Mouse (Mus musculus) intestine, embryonic 14.5 days (tissue): ENCODE results near the gene Zfp820. TPM values are rescaled to one million over a fixed set of nuclear protein-coding genes. Genes with fewer than 3 reads are reported as not detected.
"Not testable (repeated sequence)": the region's sequence is repeated elsewhere in the genome, so short reads cannot be mapped to it uniquely, and the experiment has no call there.

Experiments
- ATAC-seq: fragments of 200-750 bp; cut with Nextera tagmentation; replicated peaks from 2 replicates; pipeline ENCODE4 v1.8.0; 2017; ENCODE audit warnings: low read depth, moderate number of reproducible peaks, moderate TSS enrichment, moderate library complexity; ENCODE audit not compliant: low FRiP score, low TSS enrichment
- DNase-seq: peaks from one replicate; pipeline ENCODE4 v3.0.0-alpha.2; 2018; ENCODE audit warnings: low spot score
- H3K27ac ChIP-seq: fragments of 300-500 bp; sonication (generic); 2 replicates; pipeline ENCODE4 v1.5.1; 2014; ENCODE audit warnings: low read depth, mild to moderate bottlenecking, control low read depth
- H3K27me3 ChIP-seq: fragments of 300-500 bp; sonication (generic); replicated peaks from 2 replicates; pipeline ENCODE4 v1.6.1; 2014; ENCODE audit warnings: low read length, control low read depth; ENCODE audit not compliant: control insufficient read depth, insufficient read depth
- H3K36me3 ChIP-seq: fragments of 300-500 bp; sonication (generic); 2 replicates; pipeline ENCODE4 v1.6.1; 2014; ENCODE audit warnings: low read length, control low read depth; ENCODE audit not compliant: control insufficient read depth, insufficient read depth
- H3K4me1 ChIP-seq: fragments of 300-500 bp; sonication (generic); replicated peaks from 2 replicates; pipeline ENCODE4 v1.6.1; 2014; ENCODE audit warnings: low read length, control low read depth, mixed read lengths; ENCODE audit not compliant: control insufficient read depth, insufficient read depth
- H3K4me2 ChIP-seq: fragments of 300-500 bp; sonication (generic); 2 replicates; pipeline ENCODE4 v1.6.1; 2014; ENCODE audit warnings: low read length
- H3K4me3 ChIP-seq: fragments of 300-500 bp; sonication (generic); 2 replicates; pipeline ENCODE4 v1.5.1; 2014; ENCODE audit warnings: low read depth, low read length, control low read depth, mixed read lengths
- H3K9ac ChIP-seq: fragments of 300-500 bp; sonication (generic); 2 replicates; pipeline ENCODE4 v1.6.1; 2014; ENCODE audit warnings: mild to moderate bottlenecking, low read length
- H3K9me3 ChIP-seq: fragments of 300-500 bp; sonication (generic); 2 replicates; pipeline ENCODE4 v1.6.1; 2016; ENCODE audit warnings: low read length, control low read depth; ENCODE audit not compliant: control insufficient read depth
- WGBS: fragments of 180-500 bp; shearing (Covaris S2); extraction: QIAGEN DNeasy Blood & Tissue Kit; methylation state at CpG from one replicate; pipeline ENCODE4 v1.1.7; 2014; 5-methylcytosine and 5-hydroxymethylcytosine counted together
- polyA plus RNA-seq: library from polyadenylated mRNA; unstranded; fragments of >200 nt; fragmentation: Nextera tagmentation; extraction: Ambion mirVana; gene quantifications from 2 replicates; pipeline ENCODE4 v1.2.1, GENCODE M21; 2014

The Zfp820 gene
- 7.4 and 7.9 TPM in 2 replicates for polyA plus RNA-seq

- Histone ChIP-seq H3K4me1 (no peaks in the 10 kb centered on the region; the same call in 1 of the 2 replicates), H3K27ac (peak within 1 kb of the TSS; percentile 75), H3K9me3 (no peaks in the 10 kb centered on the region), H3K9ac (peak within 1 kb of the TSS; percentile 78), H3K4me3 (peak within 1 kb of the TSS; percentile 67), H3K36me3 (no peaks in the 10 kb centered on the region), H3K27me3 (no peaks in the 10 kb centered on the region), H3K4me2 (peak within 1 kb of the TSS; percentile 54)
- ATAC-seq (peak; percentile 96), DNase-seq (peak; percentile 90)
- WGBS, result 3% methylated on average over 22 of the region's 22 CpGs
Observed at GRCm38 (mm10) chr17:21845545-21846321, at the start of gene Zfp820. Gene Zfp820, minus strand, starts transcription at chr17:21845772.

GRCm38 (mm10) chr17:21871256-21871655 lies 25.7 kb upstream of the Zfp820 start:
- Histone ChIP-seq H3K4me2 (no peak overlapping the region), H3K4me3 (no peak overlapping the region), H3K9ac (no peak overlapping the region), H3K9me3 (no peaks in the 10 kb centered on the region), H3K27ac (no peak overlapping the region), H3K27me3 (no peaks in the 10 kb centered on the region), H3K4me1 (no peaks in the 10 kb centered on the region), H3K36me3 (no peaks in the 10 kb centered on the region)
- ATAC-seq, result no peak
- DNase-seq, result no peak
- 81% methylated on average over 1 of the region's 1 CpGs for WGBS

GRCm38 (mm10) chr17:21846322-21846582 lies 680 bp upstream of the Zfp820 start:
- H3K4me3 ChIP-seq, H3K36me3 ChIP-seq, H3K4me2 ChIP-seq, DNase-seq, H3K4me1 ChIP-seq, H3K9me3 ChIP-seq, H3K9ac ChIP-seq, H3K27me3 ChIP-seq: not testable (repeated sequence)
- WGBS, result 94% methylated on average over 7 of the region's 8 CpGs
- peak overlapping the region; percentile 75; the same call in 1 of the 2 replicates for H3K27ac ChIP-seq
- peak; percentile 45; the same call in 1 of the 2 replicates for ATAC-seq

GRCm38 (mm10) chr17:21838510-21838909 lies 7.1 kb downstream of the Zfp820 start:
- H3K4me2 ChIP-seq, result no peak overlapping the region
- 56% methylated on average over 2 of the region's 2 CpGs for WGBS

GRCm38 (mm10) chr17:21801373-21801772 lies 44.2 kb downstream of the Zfp820 start:
- not testable (repeated sequence) for H3K4me2 ChIP-seq, H3K27ac ChIP-seq, H3K9me3 ChIP-seq, ATAC-seq, H3K4me3 ChIP-seq, H3K36me3 ChIP-seq, H3K27me3 ChIP-seq, H3K4me1 ChIP-seq, H3K9ac ChIP-seq
- 47% methylated on average over 18 of the region's 19 CpGs for WGBS
- peak; percentile 63 for DNase-seq

More at GRCm38 (mm10) chr17:21838510-21838909, 7.1 kb downstream of the Zfp820 start:
- H3K9me3 ChIP-seq, result no peaks in the 10 kb centered on the region
- no peaks in the 10 kb centered on the region for H3K4me1 ChIP-seq
- no peak overlapping the region for H3K9ac ChIP-seq
- DNase-seq (no peak), ATAC-seq (no peak)
- H3K36me3 ChIP-seq, result no peaks in the 10 kb centered on the region
- no peak overlapping the region for H3K27ac ChIP-seq
- no peaks in the 10 kb centered on the region for H3K27me3 ChIP-seq
- no peak overlapping the region for H3K4me3 ChIP-seq

GRCm38 (mm10) chr17:21792256-21792655 lies 53.3 kb downstream of the Zfp820 start:
- no peak overlapping the region for H3K4me3 ChIP-seq
- DNase-seq (no peak), ATAC-seq (no peak)
- no peaks in the 10 kb centered on the region for H3K9me3 ChIP-seq
- H3K27ac ChIP-seq, result no peak overlapping the region
- H3K36me3 ChIP-seq, result no peaks in the 10 kb centered on the region
- WGBS, result 73% methylated on average over 4 of the region's 4 CpGs
- H3K4me2 ChIP-seq, result no peak overlapping the region
- no peaks in the 10 kb centered on the region for H3K27me3 ChIP-seq
- H3K9ac ChIP-seq, result no peak overlapping the region
- no peaks in the 10 kb centered on the region for H3K4me1 ChIP-seq

- H3K27me3 ChIP-seq, result no peaks in the 10 kb centered on the region
- no peaks in the 10 kb centered on the region for H3K4me1 ChIP-seq
- 0 out of 2 replicates have a peak, but pooled peaks cover 3% of the 10 kb centered on the region for H3K9me3 ChIP-seq
- 87% methylated on average over 2 of the region's 2 CpGs for WGBS
- no peak overlapping the region for H3K4me2 ChIP-seq
- no peak overlapping the region for H3K9ac ChIP-seq
- no peaks in the 10 kb centered on the region for H3K36me3 ChIP-seq
- ATAC-seq (no peak), DNase-seq (no peak)
- no peak overlapping the region for H3K27ac ChIP-seq
- H3K4me3 ChIP-seq, result no peak overlapping the region
Observed at GRCm38 (mm10) chr17:21770336-21770735, 75.2 kb downstream of the Zfp820 start.
